Mouse (Mus musculus): ENCODE results near the gene Trit1. TPM values are rescaled to one million over a fixed set of nuclear protein-coding genes. Genes with fewer than 3 reads are reported as not detected.
A peak's percentile ranks its signal among the peaks of the same experiment; 100 is the strongest.

Trit1 gene
- total RNA-seq, 2 experiments from 2014 or later, result 22.8 to 22.9 TPM

DNA sequence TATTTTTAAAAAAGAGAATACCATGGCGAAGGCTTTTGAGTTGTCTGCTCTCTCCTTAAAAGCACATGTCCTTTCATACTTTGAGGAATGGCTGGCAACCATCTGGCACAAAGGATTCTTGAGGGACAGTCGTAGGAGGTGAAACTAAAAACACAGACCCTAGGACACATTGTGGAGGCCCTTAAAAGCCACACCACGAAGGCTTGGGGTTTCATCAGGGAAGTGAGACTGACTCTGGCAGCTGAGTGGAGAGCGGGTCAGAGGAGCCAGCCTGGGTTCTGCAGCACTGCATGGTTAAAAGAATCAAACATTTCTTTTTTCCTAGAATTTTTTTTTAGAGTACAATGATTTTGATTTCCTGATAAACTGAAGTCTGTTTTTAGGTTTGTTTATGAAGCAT is 10.2 kb downstream of the Trit1 start:
- no peak for DNase-seq (ENCODE audit: low spot score in 2 of 2)
- intact Hi-C loops (cut with DNase I), result no loop called here

DNA sequence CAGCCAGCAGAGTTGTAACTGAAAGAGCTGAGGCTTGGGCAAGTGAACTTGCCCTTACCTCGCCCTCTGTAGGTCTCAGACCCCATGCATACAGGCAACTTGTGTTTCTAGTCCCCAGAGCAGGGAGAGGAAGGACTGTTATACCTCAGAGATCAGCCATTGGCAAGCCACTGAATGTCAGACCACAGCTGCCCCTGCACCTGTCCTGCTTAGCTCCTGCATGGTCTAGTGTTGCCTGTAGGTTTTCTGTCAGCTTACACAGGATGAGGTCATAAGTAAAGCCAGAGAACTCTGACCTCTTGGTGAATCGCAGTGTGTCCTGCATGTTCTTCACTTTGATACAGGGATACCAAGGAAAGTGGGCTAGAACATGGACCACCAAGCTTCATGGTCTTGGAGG is 18.4 kb downstream of the Trit1 start:
- no peak for DNase-seq (ENCODE audit: low spot score in 2 of 2)
- intact Hi-C loops (cut with DNase I), result no loop called here

- intact Hi-C loops (cut with DNase I), result no loop called here
- DNase-seq (ENCODE audit: low spot score in 2 of 2), result no peak
These were observed 19.2 kb downstream of the Trit1 start for GRCm38 (mm10) chr4:123035636-123036035.

- intact Hi-C loops (cut with DNase I), result no loop called here
- no peak for DNase-seq (ENCODE audit: low spot score in 2 of 2)
These were observed 20.3 kb downstream of the Trit1 start for GRCm38 (mm10) chr4:123036710-123037109.

GRCm38 (mm10) chr4:123041131-123041530 is 24.7 kb downstream of the Trit1 start:
- DNase-seq (ENCODE audit: low spot score in 2 of 2), result no peak
- intact Hi-C loops (cut with DNase I), result no loop called here

DNA sequence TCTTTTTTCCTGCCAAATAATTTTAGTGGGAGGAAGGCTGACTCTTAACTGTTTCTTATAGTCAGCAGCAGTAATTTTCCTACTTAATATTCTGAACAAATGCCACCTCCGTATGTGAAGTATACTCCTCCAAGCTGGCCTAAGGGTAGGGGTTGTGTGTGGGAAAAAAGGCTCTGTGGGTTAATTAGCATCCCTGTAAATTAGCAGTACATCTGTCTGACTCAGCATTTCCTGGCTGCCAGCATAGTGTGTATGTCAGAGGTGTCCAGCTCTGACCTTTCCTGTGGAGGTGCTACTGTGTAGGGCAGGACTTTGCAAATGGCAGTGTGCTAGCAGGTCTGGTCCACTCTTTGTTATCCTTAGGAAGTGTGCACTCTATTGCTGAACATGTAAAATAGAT is 27.5 kb downstream of the Trit1 start:
- no peak for DNase-seq (ENCODE audit: low spot score in 2 of 2)
- intact Hi-C loops (cut with DNase I), result no loop called here

DNA sequence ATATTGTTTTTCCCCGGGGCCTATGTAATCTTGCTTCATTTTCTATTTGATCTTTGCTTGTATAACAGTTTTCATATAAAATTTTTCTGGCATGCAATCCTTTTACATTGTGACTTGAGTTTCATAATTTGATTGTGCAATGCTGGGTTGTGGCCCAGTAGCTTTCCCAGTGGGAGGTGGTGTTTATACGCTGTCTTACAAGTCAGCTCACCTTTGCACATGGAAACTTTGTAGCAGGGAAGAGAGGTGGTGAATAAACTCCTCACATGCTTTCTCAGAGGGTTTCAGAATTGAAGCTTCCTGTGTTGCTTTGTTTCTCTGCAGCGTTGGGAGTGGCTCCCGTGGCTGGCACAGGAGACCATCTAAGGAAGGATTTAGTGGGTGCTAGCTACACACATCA is 28.4 kb downstream of the Trit1 start:
- no peak for DNase-seq (ENCODE audit: low spot score in 2 of 2)
- intact Hi-C loops (cut with DNase I), result no loop called here

DNA sequence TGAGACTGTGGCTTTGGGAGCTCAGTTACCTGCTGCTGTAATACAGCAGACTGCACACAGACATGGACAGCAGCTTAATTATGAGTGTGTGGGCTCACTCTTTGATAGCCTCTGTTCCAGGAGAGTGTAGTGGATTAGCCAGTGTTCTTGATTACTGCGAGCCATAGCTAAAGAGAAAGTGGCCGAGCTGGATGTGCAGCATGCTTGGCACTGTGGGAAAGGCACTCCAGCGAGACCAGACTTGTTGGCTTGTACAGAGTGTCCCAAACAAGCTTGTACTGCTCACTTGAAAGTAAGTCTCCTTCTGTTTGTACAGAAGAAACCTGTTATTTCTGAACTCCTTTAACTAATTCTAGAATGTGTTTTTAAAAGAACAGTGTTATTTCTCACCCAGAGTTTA is 29.9 kb downstream of the Trit1 start:
- intact Hi-C loops (cut with DNase I), result no loop called here
- DNase-seq (ENCODE audit: low spot score in 2 of 2), result peak in 1 of 2 experiments; percentile 49

DNA sequence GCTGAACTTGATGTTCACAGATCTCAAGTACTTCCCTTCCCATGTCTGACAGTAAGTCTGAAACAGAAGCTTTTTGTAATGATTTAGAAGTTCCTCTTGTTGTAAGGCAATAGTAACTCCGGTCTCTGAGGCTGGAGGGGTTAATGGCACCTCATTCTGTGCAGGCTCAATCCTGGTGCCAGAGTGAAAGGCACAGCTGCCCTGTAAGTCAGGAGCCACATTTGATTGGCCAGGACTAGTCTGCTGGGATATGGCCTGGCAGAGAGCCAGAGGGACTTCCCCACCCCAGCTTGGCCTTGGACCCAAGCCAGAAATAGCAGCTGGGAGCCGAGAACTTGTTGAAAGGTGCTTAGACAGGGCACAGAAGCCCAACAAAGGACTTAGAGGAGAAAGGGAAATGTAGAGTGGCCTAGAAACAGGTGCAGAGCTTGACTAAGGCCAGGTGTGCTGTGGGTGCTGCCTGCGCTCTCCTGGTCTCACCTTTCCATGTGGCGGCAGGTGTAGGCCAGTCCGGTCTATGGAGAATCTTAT is 34.3 kb downstream of the Trit1 start:
- peak; percentile 79 to 86 for DNase-seq (ENCODE audit: low spot score in 2 of 2)
- intact Hi-C loops (cut with DNase I), result loop anchor here (5.0 kb wide), 1 partner anchor 53 kb away; the partner anchor contains the start of gene Mycl

GRCm38 (mm10) chr4:123053179-123053578 is 36.8 kb downstream of the Trit1 start:
- intact Hi-C loops (cut with DNase I), result loop anchor here (5.0 kb wide), 1 partner anchor 56 kb away; the partner anchor contains the start of gene Mycl
- peak; percentile 65 to 67 for DNase-seq (ENCODE audit: low spot score in 2 of 2)

- intact Hi-C loops (cut with DNase I), result loop anchor here (5.0 kb wide), 1 partner anchor 57 kb away; the partner anchor contains the start of gene Mycl
- DNase-seq (ENCODE audit: low spot score in 2 of 2), result peak; percentile 76 to 83
These were observed 37.9 kb downstream of the Trit1 start for GRCm38 (mm10) chr4:123054172-123054790.

DNA sequence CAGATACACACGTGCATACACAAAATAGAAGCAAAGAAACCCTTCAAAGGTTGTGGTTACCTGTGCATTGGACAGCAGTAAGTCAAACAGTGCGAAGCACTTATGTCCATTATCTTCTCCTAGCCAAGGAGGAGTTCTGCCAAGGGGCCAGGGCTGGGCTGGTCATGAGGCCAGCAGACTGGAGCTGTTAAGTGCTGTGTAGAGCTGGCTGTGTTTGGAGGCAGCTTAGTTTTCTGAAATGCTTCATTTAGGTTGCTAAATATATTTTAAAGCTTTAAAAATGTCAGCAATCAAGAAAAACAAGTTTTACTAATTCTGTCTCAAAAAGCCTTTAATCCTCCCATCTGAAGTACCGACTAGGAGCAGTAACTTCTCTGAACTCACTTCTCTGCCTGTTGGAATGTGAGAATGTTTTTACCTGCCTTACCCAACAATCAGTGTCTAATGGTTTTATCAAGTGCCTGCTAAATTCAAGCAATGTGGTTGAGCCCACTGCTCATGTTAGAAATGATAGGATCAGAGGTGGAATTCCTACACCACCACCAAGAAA is 40.2 kb downstream of the Trit1 start:
- intact Hi-C loops (cut with DNase I), result no loop called here
- no peak for DNase-seq (ENCODE audit: low spot score in 2 of 2)

- intact Hi-C loops (cut with DNase I), result no loop called here
These were observed 41.6 kb downstream of the Trit1 start for GRCm38 (mm10) chr4:123057957-123058356.

DNA sequence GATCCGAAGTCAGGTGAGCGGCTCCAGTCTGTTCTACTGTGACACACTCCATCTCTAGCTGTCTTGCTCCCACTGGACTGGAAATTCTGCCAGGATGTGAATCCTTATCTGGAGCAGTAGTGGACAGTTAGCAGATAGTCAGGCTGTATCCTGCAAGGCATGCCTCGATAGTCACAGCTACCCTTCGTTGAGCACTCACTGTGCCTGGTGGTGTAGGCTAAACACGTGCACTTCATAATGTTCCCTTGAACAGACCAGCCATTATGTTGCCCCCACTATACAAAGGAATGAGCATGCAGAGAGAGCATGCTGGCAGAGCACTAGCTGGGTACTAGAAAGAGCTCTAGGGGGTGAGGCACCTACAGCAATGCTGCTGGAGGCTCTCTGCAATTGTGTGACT is 45.3 kb downstream of the Trit1 start:
- intact Hi-C loops (cut with DNase I), result no loop called here
- DNase-seq (ENCODE audit: low spot score in 2 of 2), result no peak

More at GRCm38 (mm10) chr4:123057957-123058356, 41.6 kb downstream of the Trit1 start:
- no peak for DNase-seq (ENCODE audit: low spot score in 2 of 2)

DNA sequence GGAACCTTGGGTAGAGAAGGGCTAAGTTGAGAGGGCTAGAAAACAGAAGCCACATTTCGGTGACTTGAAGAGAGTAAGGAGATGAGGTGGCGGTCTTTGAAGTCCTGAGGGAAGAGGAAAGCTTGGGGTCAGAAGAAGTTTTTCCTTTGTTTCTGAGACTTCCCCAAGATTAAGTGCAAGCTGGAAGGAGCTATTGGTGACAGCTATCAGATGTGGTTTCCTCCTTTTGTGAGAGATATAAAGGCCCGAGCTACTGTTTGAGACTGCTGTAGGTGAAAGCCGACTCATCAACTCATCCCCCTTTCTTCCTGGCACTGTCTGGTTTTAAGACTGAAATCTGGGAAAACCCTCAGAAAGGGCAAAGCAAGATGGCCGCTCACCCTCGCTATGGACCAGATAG is 52.2 kb downstream of the Trit1 start:
- DNase-seq (ENCODE audit: low spot score in 2 of 2), result no peak
- intact Hi-C loops (cut with DNase I), result no loop called here

GRCm38 (mm10) chr4:123071266-123071966 is 55.0 kb downstream of the Trit1 start:
- peak; percentile 52 to 62 for DNase-seq (ENCODE audit: low spot score in 2 of 2)
- intact Hi-C loops (cut with DNase I), result no loop called here

GRCm38 (mm10) chr4:123076928-123077327 is 60.5 kb downstream of the Trit1 start:
- intact Hi-C loops (cut with DNase I), result no loop called here
- no peak for DNase-seq (ENCODE audit: low spot score in 2 of 2)

GRCm38 (mm10) chr4:123078231-123078630 is 61.8 kb downstream of the Trit1 start:
- intact Hi-C loops (cut with DNase I), result no loop called here

GRCm38 (mm10) chr4:123080791-123081190 is 64.4 kb downstream of the Trit1 start:
- peak in 1 of 2 experiments; percentile 35 for DNase-seq (ENCODE audit: low spot score in 2 of 2)
- intact Hi-C loops (cut with DNase I), result loop anchor here (5.0 kb wide), 2 partner anchors 183 to 273 kb away; no protein-coding TSS in a partner anchor

More at GRCm38 (mm10) chr4:123078231-123078630, 61.8 kb downstream of the Trit1 start:
- DNase-seq (ENCODE audit: low spot score in 2 of 2), result no peak

All from left cerebral cortex, postnatal 14 days (tissue).